Mouse (Mus musculus): ENCODE data around the gene Igsf9.

The Igsf9 gene

GRCm38 (mm10) chr1:172520576-172521440, 39.2 kb downstream of the Igsf9 start, which contains the start of gene Cfap45:
Gene Cfap45 (plus strand): TSS chr1:172520801.
- DNase-seq, result peak; percentile 96

GRCm38 (mm10) chr1:172522524-172522923, 40.9 kb downstream of the Igsf9 start:
- DNase-seq, result no peak

GRCm38 (mm10) chr1:172523699-172524101, 42.1 kb downstream of the Igsf9 start:
- DNase-seq, result peak; percentile 85

GRCm38 (mm10) chr1:172525027-172525764, 43.6 kb downstream of the Igsf9 start:
- DNase-seq, result peak; percentile 83

- no peak for DNase-seq
Measured at GRCm38 (mm10) chr1:172525971-172526370, 44.4 kb downstream of the Igsf9 start.

GRCm38 (mm10) chr1:172526380-172527081, 44.9 kb downstream of the Igsf9 start:
- peak; percentile 80 for DNase-seq

- DNase-seq, result no peak
Measured at GRCm38 (mm10) chr1:172527431-172527830, 45.8 kb downstream of the Igsf9 start.

- DNase-seq, result peak; percentile 97
Measured at GRCm38 (mm10) chr1:172528701-172529100, 47.1 kb downstream of the Igsf9 start.

GRCm38 (mm10) chr1:172530544-172531220, 49.1 kb downstream of the Igsf9 start:
- DNase-seq, result no peak

GRCm38 (mm10) chr1:172532551-172532950, 51.0 kb downstream of the Igsf9 start:
- DNase-seq, result peak; percentile 83

- DNase-seq, result no peak
Measured at GRCm38 (mm10) chr1:172535116-172535515, 53.5 kb downstream of the Igsf9 start.

- no peak for DNase-seq
Measured at GRCm38 (mm10) chr1:172539827-172540226, 58.2 kb downstream of the Igsf9 start.

GRCm38 (mm10) chr1:172540283-172540820, 58.8 kb downstream of the Igsf9 start:
- DNase-seq, result no peak

- DNase-seq, result no peak
Measured at GRCm38 (mm10) chr1:172546062-172546461, 64.5 kb downstream of the Igsf9 start.
